Mouse (Mus musculus) forebrain, embryonic 14.5 days (tissue): ENCODE measurements at regions not wholly inside any gene's neighbourhood (a gene's known extent, or its start where the extent isn't known, plus 50 kb on each side); places are given as distances from the start of the nearest gene placed in this dataset.
A peak's percentile ranks its signal among the peaks of the same experiment; 100 is the strongest.

Experiments
- ATAC-seq: fragments of 200-750 bp; cut with Nextera tagmentation; 2 replicates; pipeline ENCODE4 v1.8.0; 2017; ENCODE audit warnings: mild to moderate bottlenecking, moderate library complexity
- DNase-seq: peaks from one replicate; pipeline ENCODE4 v3.0.0-alpha.2; 2015; ENCODE audit warnings: low spot score
- H3K27ac ChIP-seq: fragments of 300-500 bp; sonication (generic); 2 replicates; pipeline ENCODE4 v1.5.1; 2014; ENCODE audit warnings: low read depth, mild to moderate bottlenecking, control low read depth, low read length, moderate library complexity
- H3K27me3 ChIP-seq: fragments of 300-500 bp; sonication (generic); replicated peaks from 2 replicates; pipeline ENCODE4 v1.6.1; 2014; ENCODE audit warnings: low read length, control low read depth, mixed read lengths; ENCODE audit not compliant: control insufficient read depth, insufficient read depth
- H3K36me3 ChIP-seq: fragments of 300-500 bp; sonication (generic); 2 replicates; pipeline ENCODE4 v1.6.1; 2014; ENCODE audit warnings: low read length, control low read depth; ENCODE audit not compliant: control insufficient read depth, insufficient read depth
- H3K4me1 ChIP-seq: fragments of 300-500 bp; sonication (generic); 2 replicates; pipeline ENCODE4 v1.6.1; 2014; ENCODE audit warnings: antibody characterized with exemption, low read length, control low read depth; ENCODE audit not compliant: control insufficient read depth, insufficient read depth
- H3K4me2 ChIP-seq: fragments of 300-500 bp; sonication (generic); 2 replicates; pipeline ENCODE4 v1.6.1; 2014; ENCODE audit warnings: mild to moderate bottlenecking, control low read depth, low read length
- H3K4me3 ChIP-seq: fragments of 300-500 bp; sonication (generic); 2 replicates; pipeline ENCODE4 v1.5.1; 2014; ENCODE audit warnings: low read depth, low read length, control low read depth
- H3K9ac ChIP-seq: fragments of 300-500 bp; sonication (generic); 2 replicates; pipeline ENCODE4 v1.6.1; 2014; ENCODE audit warnings: mild to moderate bottlenecking, low read length, control low read depth, moderate library complexity
- H3K9me3 ChIP-seq: fragments of 300-500 bp; sonication (generic); replicated peaks from 2 replicates; pipeline ENCODE4 v1.6.1; 2016; ENCODE audit warnings: low read length, control low read depth, mixed read lengths; ENCODE audit not compliant: control insufficient read depth
- WGBS: fragments of 180-500 bp; shearing (Covaris S2); extraction: QIAGEN DNeasy Blood & Tissue Kit; methylation state at CpG from one replicate; pipeline ENCODE4 v1.1.7; 2014; 5-methylcytosine and 5-hydroxymethylcytosine counted together

- Histone ChIP-seq H3K36me3 (no peaks in the 10 kb centered on the region), H3K4me1 (peaks cover 22% of the 10 kb centered on the region), H3K9ac (no peak overlapping the region), H3K9me3 (no peaks in the 10 kb centered on the region), H3K27me3 (no peaks in the 10 kb centered on the region), H3K4me3 (no peak overlapping the region), H3K27ac (no peak overlapping the region), H3K4me2 (no peak overlapping the region)
- 79% methylated on average over 5 of the region's 5 CpGs for WGBS
- ATAC-seq, result no peak
- DNase-seq, result peak; percentile 24
Observed at GRCm38 (mm10) chr3:144110331-144111080, 94.5 kb downstream of the Lmo4 start.

- H3K4me2 ChIP-seq, result no peak overlapping the region
- ATAC-seq (no peak), DNase-seq (no peak)
- H3K27me3 ChIP-seq, result no peaks in the 10 kb centered on the region
- peaks cover 22% of the 10 kb centered on the region for H3K4me1 ChIP-seq
- H3K9me3 ChIP-seq, result no peaks in the 10 kb centered on the region
- no peak overlapping the region for H3K9ac ChIP-seq
- H3K4me3 ChIP-seq, result no peak overlapping the region
- no peaks in the 10 kb centered on the region for H3K36me3 ChIP-seq
- 70% methylated on average over 2 of the region's 2 CpGs for WGBS
- no peak overlapping the region for H3K27ac ChIP-seq
Observed at GRCm38 (mm10) chr3:144109769-144110168, 95.3 kb downstream of the Lmo4 start.

- DNase-seq, result no peak
- Histone ChIP-seq H3K36me3 (no peaks in the 10 kb centered on the region), H3K9me3 (no peaks in the 10 kb centered on the region), H3K4me2 (no peak overlapping the region), H3K27me3 (no peaks in the 10 kb centered on the region), H3K27ac (no peak overlapping the region), H3K9ac (no peak overlapping the region), H3K4me1 (peaks cover 22% of the 10 kb centered on the region), H3K4me3 (no peak overlapping the region)
- WGBS, result 63% methylated on average over 6 of the region's 6 CpGs
- peak; percentile 18; the same call in 1 of the 2 replicates for ATAC-seq
Observed at GRCm38 (mm10) chr3:144108310-144108709, 96.7 kb downstream of the Lmo4 start.

- Histone ChIP-seq H3K4me1 (peaks cover 22% of the 10 kb centered on the region), H3K9ac (no peak overlapping the region), H3K36me3 (no peaks in the 10 kb centered on the region), H3K27me3 (no peaks in the 10 kb centered on the region), H3K9me3 (no peaks in the 10 kb centered on the region), H3K27ac (peak overlapping the region; percentile 39; the same call in 1 of the 2 replicates), H3K4me3 (no peak overlapping the region), H3K4me2 (no peak overlapping the region)
- ATAC-seq (peak; percentile 91), DNase-seq (peak; percentile 86)
- WGBS, result 7% methylated on average over 7 of the region's 7 CpGs
Observed at GRCm38 (mm10) chr3:144107664-144108063, 97.4 kb downstream of the Lmo4 start.

GRCm38 (mm10) chr3:144104366-144104765 is 100.7 kb downstream of the Lmo4 start:
- H3K4me3 ChIP-seq, result no peak overlapping the region
- DNase-seq, result no peak
- no peak for ATAC-seq
- no peaks in the 10 kb centered on the region for H3K36me3 ChIP-seq
- peaks cover 22% of the 10 kb centered on the region for H3K4me1 ChIP-seq
- no peak overlapping the region for H3K4me2 ChIP-seq
- H3K27me3 ChIP-seq, result no peaks in the 10 kb centered on the region
- WGBS, result 83% methylated on average over 4 of the region's 4 CpGs
- no peak overlapping the region for H3K27ac ChIP-seq
- no peaks in the 10 kb centered on the region for H3K9me3 ChIP-seq
- H3K9ac ChIP-seq, result no peak overlapping the region

- no peaks in the 10 kb centered on the region for H3K27me3 ChIP-seq
- DNase-seq (no peak), ATAC-seq (no peak)
- H3K4me2 ChIP-seq, result no peak overlapping the region
- H3K9ac ChIP-seq, result no peak overlapping the region
- no peaks in the 10 kb centered on the region for H3K9me3 ChIP-seq
- H3K4me1 ChIP-seq, result peaks cover 4% of the 10 kb centered on the region; the same call in 1 of the 2 replicates
- no peaks in the 10 kb centered on the region for H3K36me3 ChIP-seq
- WGBS, result 90% methylated on average over 2 of the region's 2 CpGs
- H3K27ac ChIP-seq, result no peak overlapping the region
- no peak overlapping the region for H3K4me3 ChIP-seq
Observed at GRCm38 (mm10) chr3:144099444-144099843, 105.6 kb downstream of the Lmo4 start.

- ATAC-seq (no peak), DNase-seq (no peak)
- no peaks in the 10 kb centered on the region for H3K9me3 ChIP-seq
- 63% methylated on average over 8 of the region's 8 CpGs for WGBS
- H3K36me3 ChIP-seq, result no peaks in the 10 kb centered on the region
- H3K9ac ChIP-seq, result no peak overlapping the region
- no peak overlapping the region for H3K4me2 ChIP-seq
- H3K4me1 ChIP-seq, result peaks cover 4% of the 10 kb centered on the region; the same call in 1 of the 2 replicates
- H3K27me3 ChIP-seq, result no peaks in the 10 kb centered on the region
- H3K4me3 ChIP-seq, result no peak overlapping the region
- H3K27ac ChIP-seq, result no peak overlapping the region
Observed at GRCm38 (mm10) chr3:144098762-144099161, 106.3 kb downstream of the Lmo4 start.

GRCm38 (mm10) chr3:144091231-144091630 is 113.8 kb downstream of the Lmo4 start:
- Histone ChIP-seq H3K4me3 (no peak overlapping the region), H3K9me3 (no peaks in the 10 kb centered on the region), H3K4me1 (no peaks in the 10 kb centered on the region), H3K9ac (no peak overlapping the region), H3K27ac (no peak overlapping the region), H3K27me3 (no peaks in the 10 kb centered on the region), H3K36me3 (no peaks in the 10 kb centered on the region), H3K4me2 (no peak overlapping the region)
- ATAC-seq (no peak), DNase-seq (no peak)
- 93% methylated on average over 1 of the region's 1 CpGs for WGBS

GRCm38 (mm10) chr3:144089790-144090256 is 115.2 kb downstream of the Lmo4 start:
- ATAC-seq (no peak), DNase-seq (no peak)
- H3K9me3 ChIP-seq, result no peaks in the 10 kb centered on the region
- WGBS, result 49% methylated on average over 8 of the region's 8 CpGs
- no peak overlapping the region for H3K27ac ChIP-seq
- H3K4me1 ChIP-seq, result no peaks in the 10 kb centered on the region
- H3K4me3 ChIP-seq, result no peak overlapping the region
- no peaks in the 10 kb centered on the region for H3K27me3 ChIP-seq
- H3K9ac ChIP-seq, result no peak overlapping the region
- H3K36me3 ChIP-seq, result no peaks in the 10 kb centered on the region
- H3K4me2 ChIP-seq, result no peak overlapping the region
